Mouse (Mus musculus) forebrain, embryonic 10.5 days (tissue): ENCODE data around the gene Zfp280d. TPM values are rescaled to one million over a fixed set of nuclear protein-coding genes. Genes with fewer than 3 reads are reported as not detected.

Experiments used
- DNase-seq: peaks from one replicate; pipeline ENCODE4 v3.0.0-alpha.2; 2017; ENCODE audit warnings: low spot score; ENCODE audit errors: extremely low spot score
- H3K27ac ChIP-seq: fragments of 300-500 bp; sonication (generic); 2 replicates; pipeline ENCODE4 v1.5.1; 2016; ENCODE audit warnings: mild to moderate bottlenecking
- H3K27me3 ChIP-seq: fragments of 300-500 bp; sonication (generic); 2 replicates; pipeline ENCODE4 v1.6.1; 2016; ENCODE audit warnings: mild to moderate bottlenecking; ENCODE audit not compliant: poor library complexity, severe bottlenecking
- H3K36me3 ChIP-seq: fragments of 300-500 bp; sonication (generic); replicated peaks from 2 replicates; pipeline ENCODE4 v1.6.1; 2016; ENCODE audit warnings: mild to moderate bottlenecking, moderate library complexity
- H3K4me1 ChIP-seq: fragments of 300-500 bp; sonication (generic); 2 replicates; pipeline ENCODE4 v1.6.1; 2016
- H3K4me3 ChIP-seq: fragments of 300-500 bp; sonication (generic); 2 replicates; pipeline ENCODE4 v1.5.1; 2016; ENCODE audit warnings: mild to moderate bottlenecking, moderate library complexity
- H3K9me3 ChIP-seq: fragments of 300-500 bp; sonication (generic); 2 replicates; pipeline ENCODE4 v1.6.1; 2016; ENCODE audit warnings: mild to moderate bottlenecking, moderate library complexity
- WGBS: fragments of 180-500 bp; shearing (Covaris S2); methylation state at CpG from one replicate; pipeline ENCODE4 v1.1.7; 2016; 5-methylcytosine and 5-hydroxymethylcytosine counted together
- polyA plus RNA-seq: library from polyadenylated mRNA; unstranded; fragments of >200 nt; fragmentation: Nextera tagmentation; extraction: Ambion mirVana; gene quantifications from 2 replicates; pipeline ENCODE4 v1.2.1, GENCODE M21; 2016

Gene Zfp280d
- polyA plus RNA-seq, 1 experiment from 2014 or later, result 53.0 TPM

- no peaks in the 10 kb centered on the region for H3K36me3 ChIP-seq
- H3K27me3 ChIP-seq, result peaks cover 10% of the 10 kb centered on the region
- peaks cover 11% of the 10 kb centered on the region; the same call in 1 of the 2 replicates for H3K4me1 ChIP-seq
- WGBS, result 90% methylated on average over 9 of the region's 9 CpGs
- no peak overlapping the region for H3K27ac ChIP-seq
- no peak overlapping the region for H3K4me3 ChIP-seq
- no peaks in the 10 kb centered on the region for H3K9me3 ChIP-seq
- DNase-seq, result no peak
These were observed 131.4 kb downstream of the Zfp280d start for GRCm38 (mm10) chr9:72405882-72406638.

- DNase-seq, result peak; percentile 78
- Histone ChIP-seq H3K9me3 (no peaks in the 10 kb centered on the region), H3K4me1 (peaks cover 11% of the 10 kb centered on the region; the same call in 1 of the 2 replicates), H3K27me3 (peaks cover 10% of the 10 kb centered on the region), H3K4me3 (peak overlapping the region; percentile 39), H3K27ac (peak overlapping the region; percentile 68), H3K36me3 (no peaks in the 10 kb centered on the region)
- WGBS, result 15% methylated on average over 12 of the region's 12 CpGs
These were observed 133.5 kb downstream of the Zfp280d start for GRCm38 (mm10) chr9:72408131-72408586.

GRCm38 (mm10) chr9:72409381-72410225, 134.9 kb downstream of the Zfp280d start:
- H3K4me3 ChIP-seq, result no peak overlapping the region
- WGBS, result 63% methylated on average over 15 of the region's 15 CpGs
- DNase-seq, result no peak
- no peak overlapping the region for H3K27ac ChIP-seq
- no peaks in the 10 kb centered on the region for H3K9me3 ChIP-seq
- no peaks in the 10 kb centered on the region for H3K36me3 ChIP-seq
- H3K4me1 ChIP-seq, result peaks cover 11% of the 10 kb centered on the region; the same call in 1 of the 2 replicates
- peaks cover 10% of the 10 kb centered on the region for H3K27me3 ChIP-seq

GRCm38 (mm10) chr9:72411746-72412145, 137.1 kb downstream of the Zfp280d start:
- Histone ChIP-seq H3K36me3 (no peaks in the 10 kb centered on the region), H3K4me1 (peaks cover 8% of the 10 kb centered on the region; the same call in 1 of the 2 replicates), H3K9me3 (no peaks in the 10 kb centered on the region), H3K27me3 (peaks cover 10% of the 10 kb centered on the region), H3K27ac (no peak overlapping the region), H3K4me3 (no peak overlapping the region)
- DNase-seq, result no peak
- 95% methylated on average over 2 of the region's 2 CpGs for WGBS

Other genes with a start within 250 kb of the Zfp280d start
- 109 and 110 TPM in 2 replicates for gene Tcf12, start 163.0 kb upstream of the Zfp280d start, polyA plus RNA-seq
- 61.8 and 67.6 TPM in 2 replicates for gene Mns1, start 163.2 kb downstream of the Zfp280d start, polyA plus RNA-seq
- 75.5 and 89.5 TPM in 2 replicates for gene Tex9, start 217.4 kb downstream of the Zfp280d start, polyA plus RNA-seq